Comparison of ENCODE assay signal across 27 mouse cellular contexts in the genomic region with DNA sequence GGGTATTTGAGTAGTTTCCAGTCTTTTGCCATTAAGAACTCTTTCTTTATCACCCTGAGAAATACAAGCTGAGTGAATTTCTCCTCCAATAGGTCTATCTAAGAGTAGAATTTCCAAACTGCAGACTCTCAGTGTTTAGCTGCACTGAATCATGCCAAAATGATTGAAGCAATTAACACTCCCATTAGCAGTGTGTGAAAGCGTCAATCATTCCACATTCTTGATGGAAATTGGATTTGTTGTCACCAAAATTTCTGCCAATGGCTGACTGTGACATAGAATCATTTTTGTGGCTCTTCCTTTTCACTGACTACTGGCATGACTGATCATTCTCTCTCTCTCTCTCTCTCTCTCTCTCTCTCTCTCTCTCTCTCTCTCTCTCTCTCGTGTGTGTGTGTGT.
"Had no signal": no experiment of that assay in that cellular context is flagged by ENCODE, and none has a peak within 500 bp of the region (broad histone marks: within the 10 kb centered on the region; RNA-seq: fewer than 3 reads in every experiment).

No protein-coding gene starts in this region.

- ATAC-seq: hindbrain, embryonic 16.5 days; inflammation-experienced regulatory T-cells, adult 6 months; intestine, embryonic 15.5 days; intestine, postnatal 0 days had no signal

- H3K4me1 ChIP-seq: heart, embryonic 10.5 days; heart, embryonic 12.5 days; hindbrain, embryonic 10.5 days; hindbrain, embryonic 12.5 days; intestine, embryonic 15.5 days; limb, embryonic 10.5 days; limb, embryonic 12.5 days had no signal

- H3K9me3 ChIP-seq: heart, embryonic 10.5 days; hindbrain, embryonic 12.5 days; intestine, embryonic 15.5 days; limb, embryonic 10.5 days; limb, embryonic 12.5 days had no signal

- H3K4me3 ChIP-seq: gastrocnemius, adult 2 months; heart, embryonic 10.5 days; heart, embryonic 12.5 days; hindbrain, embryonic 10.5 days; hindbrain, embryonic 12.5 days; intestine, embryonic 15.5 days; layer of hippocampus, adult 2 months; left cerebral cortex, adult 2 months; limb, embryonic 10.5 days; limb, embryonic 12.5 days had no signal

- H3K4me2 ChIP-seq: heart, embryonic 12.5 days; hindbrain, embryonic 12.5 days; hindbrain, embryonic 14.5 days; intestine, embryonic 15.5 days; limb, embryonic 12.5 days; liver, embryonic 11.5 days had no signal

- DNase-seq: gastrocnemius, adult 2 months; gastrocnemius, postnatal 10 days; gastrocnemius, postnatal 25 days; heart, adult 18-20 months; heart, postnatal 10 days; heart, postnatal 4 days; kidney, adult 18-20 months; kidney, adult 8-10 months; kidney, postnatal 10 days; kidney, postnatal 25 days; kidney, postnatal 4 days; liver had no signal

- H3K36me3 ChIP-seq: heart, embryonic 10.5 days; heart, embryonic 12.5 days; hindbrain, embryonic 10.5 days; hindbrain, embryonic 12.5 days; intestine, embryonic 15.5 days; limb, embryonic 10.5 days; limb, embryonic 12.5 days had no signal

- H3K9ac ChIP-seq: heart, embryonic 12.5 days; hindbrain, embryonic 12.5 days; hindbrain, embryonic 14.5 days; intestine, embryonic 15.5 days; limb, embryonic 12.5 days; liver, embryonic 14.5 days had no signal

- H3K27ac ChIP-seq: gastrocnemius, adult 2 months; heart, embryonic 10.5 days; hindbrain, embryonic 10.5 days; hindbrain, embryonic 12.5 days; hindbrain, embryonic 14.5 days; intestine, embryonic 15.5 days; layer of hippocampus, adult 2 months; left cerebral cortex, adult 2 months; limb, embryonic 10.5 days; limb, embryonic 12.5 days; liver, embryonic 14.5 days had no signal

- H3K27me3 ChIP-seq: heart, embryonic 12.5 days; hindbrain, embryonic 12.5 days; intestine, embryonic 15.5 days; limb, embryonic 12.5 days had no signal
